Mouse (Mus musculus): ENCODE results near the gene Fgd6.

DNA sequence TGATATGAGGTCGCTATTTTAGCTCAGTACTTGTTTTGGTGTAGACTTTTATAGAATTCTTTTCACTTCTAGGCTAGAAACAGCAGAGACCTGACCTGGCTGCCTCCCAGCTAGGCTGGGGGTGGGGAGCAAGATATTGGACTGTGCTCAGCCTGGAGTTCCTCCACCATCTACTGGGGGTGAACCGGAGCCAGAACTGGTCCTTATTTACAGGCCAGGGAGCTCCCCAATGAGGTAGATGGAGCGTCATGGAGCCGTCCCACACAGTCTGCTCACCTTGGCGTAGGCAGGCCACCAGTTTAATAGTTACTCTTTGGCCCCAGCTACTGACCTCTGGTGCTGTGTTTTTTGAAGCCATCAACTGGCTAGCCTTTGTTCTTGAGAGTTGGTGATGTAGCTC, 32.9 kb downstream of the Fgd6 start:
- TF ChIP-seq CTCF (IDR thresholded peaks at IDR 0.05; ENCODE audit: borderline replicate concordance, control insufficient read depth, extremely low read depth, insufficient read depth, low read length, poor library complexity) (no peak), POLR2A (IDR thresholded peaks at IDR 0.05; ENCODE audit: control insufficient read depth, extremely low read depth, insufficient read depth, low read length, poor library complexity) (no peak)
